Mouse (Mus musculus) E14TG2a.4 (cell line): ENCODE data around the gene Dera.

ENCODE experiments used
- CTCF ChIP-seq: conservative IDR thresholded peaks from 2 replicates; pipeline ENCODE4 v1.5.1; 2014; ENCODE audit warnings: low read length
- NANOG ChIP-seq: IDR thresholded peaks from 2 replicates; pipeline ENCODE4 v1.6.1; 2014; ENCODE audit warnings: borderline replicate concordance, low read length, mixed read lengths
- POU5F1 ChIP-seq: IDR thresholded peaks from 2 replicates; pipeline ENCODE4 v1.6.1; 2014; ENCODE audit warnings: low read length, borderline replicate concordance

DNA sequence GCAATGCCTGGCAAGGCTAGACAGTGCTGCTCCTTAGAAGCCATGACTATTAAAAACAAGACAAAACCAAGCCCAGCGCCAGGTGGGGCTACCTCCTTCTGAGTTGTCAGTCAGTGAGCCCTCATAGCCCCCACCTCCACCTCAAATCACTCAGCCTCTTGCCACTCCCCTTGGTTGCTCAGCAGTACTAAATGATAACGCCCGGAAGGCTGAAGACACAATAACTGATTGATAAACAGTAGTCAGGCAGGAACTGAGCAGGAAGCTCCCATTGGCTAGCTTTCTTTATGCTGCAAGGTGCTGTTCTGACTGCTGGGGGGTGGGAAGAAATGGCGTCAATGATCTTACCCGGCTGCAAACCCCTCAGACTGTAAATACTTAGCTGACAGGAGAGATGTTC lies 37.5 kb upstream of the Dera start:
- TF ChIP-seq CTCF = no peak
- no peak for TF ChIP-seq NANOG
- TF ChIP-seq POU5F1 = no peak
